Mouse (Mus musculus) forebrain, embryonic 10.5 days (tissue): ENCODE results near the gene Arl15. TPM values are rescaled to one million over a fixed set of nuclear protein-coding genes. Genes with fewer than 3 reads are reported as not detected.

Experiments
- DNase-seq: peaks from one replicate; pipeline ENCODE4 v3.0.0-alpha.2; 2017; ENCODE audit warnings: low spot score; ENCODE audit errors: extremely low spot score
- H3K27ac ChIP-seq: fragments of 300-500 bp; sonication (generic); 2 replicates; pipeline ENCODE4 v1.5.1; 2016; ENCODE audit warnings: mild to moderate bottlenecking
- H3K27me3 ChIP-seq: fragments of 300-500 bp; sonication (generic); 2 replicates; pipeline ENCODE4 v1.6.1; 2016; ENCODE audit warnings: mild to moderate bottlenecking; ENCODE audit not compliant: poor library complexity, severe bottlenecking
- H3K36me3 ChIP-seq: fragments of 300-500 bp; sonication (generic); replicated peaks from 2 replicates; pipeline ENCODE4 v1.6.1; 2016; ENCODE audit warnings: mild to moderate bottlenecking, moderate library complexity
- H3K4me1 ChIP-seq: fragments of 300-500 bp; sonication (generic); 2 replicates; pipeline ENCODE4 v1.6.1; 2016
- H3K4me3 ChIP-seq: fragments of 300-500 bp; sonication (generic); 2 replicates; pipeline ENCODE4 v1.5.1; 2016; ENCODE audit warnings: mild to moderate bottlenecking, moderate library complexity
- H3K9me3 ChIP-seq: fragments of 300-500 bp; sonication (generic); 2 replicates; pipeline ENCODE4 v1.6.1; 2016; ENCODE audit warnings: mild to moderate bottlenecking, moderate library complexity
- WGBS: fragments of 180-500 bp; shearing (Covaris S2); methylation state at CpG from one replicate; pipeline ENCODE4 v1.1.7; 2016; 5-methylcytosine and 5-hydroxymethylcytosine counted together
- polyA plus RNA-seq: library from polyadenylated mRNA; unstranded; fragments of >200 nt; fragmentation: Nextera tagmentation; extraction: Ambion mirVana; gene quantifications from 2 replicates; pipeline ENCODE4 v1.2.1, GENCODE M21; 2016

Arl15 gene
- polyA plus RNA-seq, 1 experiment from 2014 or later = 11.6 TPM

- Histone ChIP-seq H3K4me1 (peaks cover 23% of the 10 kb centered on the region), H3K27ac (peak overlapping the region; percentile 16; the same call in 1 of the 2 replicates), H3K36me3 (no peaks in the 10 kb centered on the region), H3K27me3 (no peaks in the 10 kb centered on the region), H3K4me3 (no peak overlapping the region), H3K9me3 (no peaks in the 10 kb centered on the region)
- no peak for DNase-seq
- 82% methylated on average over 6 of the region's 6 CpGs for WGBS
These were observed 200.3 kb downstream of the Arl15 start for GRCm38 (mm10) chr13:113994586-113994985.

- H3K36me3 ChIP-seq = no peaks in the 10 kb centered on the region
- H3K9me3 ChIP-seq = no peaks in the 10 kb centered on the region
- WGBS = 70% methylated on average over 9 of the region's 9 CpGs
- no peaks in the 10 kb centered on the region for H3K27me3 ChIP-seq
- no peak overlapping the region for H3K27ac ChIP-seq
- H3K4me1 ChIP-seq = peaks cover 19% of the 10 kb centered on the region
- H3K4me3 ChIP-seq = no peak overlapping the region
- no peak for DNase-seq
These were observed 201.4 kb downstream of the Arl15 start for GRCm38 (mm10) chr13:113995490-113996236.

GRCm38 (mm10) chr13:113998811-113999210, 204.5 kb downstream of the Arl15 start:
- peaks cover 16% of the 10 kb centered on the region for H3K4me1 ChIP-seq
- H3K27me3 ChIP-seq = no peaks in the 10 kb centered on the region
- WGBS = 89% methylated on average over 12 of the region's 12 CpGs
- no peaks in the 10 kb centered on the region for H3K36me3 ChIP-seq
- no peak overlapping the region for H3K4me3 ChIP-seq
- H3K27ac ChIP-seq = no peak overlapping the region
- DNase-seq = no peak
- no peaks in the 10 kb centered on the region for H3K9me3 ChIP-seq

GRCm38 (mm10) chr13:114003463-114003862, 209.2 kb downstream of the Arl15 start:
- Histone ChIP-seq H3K27ac (no peak overlapping the region), H3K4me1 (no peaks in the 10 kb centered on the region), H3K9me3 (no peaks in the 10 kb centered on the region), H3K4me3 (no peak overlapping the region), H3K36me3 (no peaks in the 10 kb centered on the region), H3K27me3 (no peaks in the 10 kb centered on the region)
- no peak for DNase-seq
- WGBS = 94% methylated on average over 10 of the region's 10 CpGs

- Histone ChIP-seq H3K27me3 (no peaks in the 10 kb centered on the region), H3K27ac (no peak overlapping the region), H3K36me3 (no peaks in the 10 kb centered on the region), H3K9me3 (no peaks in the 10 kb centered on the region), H3K4me1 (no peaks in the 10 kb centered on the region), H3K4me3 (no peak overlapping the region)
- 94% methylated on average over 6 of the region's 6 CpGs for WGBS
- DNase-seq = no peak
These were observed 209.9 kb downstream of the Arl15 start for GRCm38 (mm10) chr13:114004191-114004590.

GRCm38 (mm10) chr13:114009786-114010185, 215.5 kb downstream of the Arl15 start:
- no peak overlapping the region for H3K27ac ChIP-seq
- H3K4me1 ChIP-seq = peaks cover 16% of the 10 kb centered on the region
- no peak for DNase-seq
- no peaks in the 10 kb centered on the region for H3K9me3 ChIP-seq
- WGBS = 88% methylated on average over 9 of the region's 9 CpGs
- H3K36me3 ChIP-seq = no peaks in the 10 kb centered on the region
- H3K4me3 ChIP-seq = no peak overlapping the region
- no peaks in the 10 kb centered on the region for H3K27me3 ChIP-seq

- H3K36me3 ChIP-seq = no peaks in the 10 kb centered on the region
- 90% methylated on average over 9 of the region's 9 CpGs for WGBS
- H3K4me3 ChIP-seq = no peak overlapping the region
- H3K27me3 ChIP-seq = no peaks in the 10 kb centered on the region
- 0 out of 2 replicates have a peak overlapping the region, but pooled peaks have one; percentile 40 for H3K27ac ChIP-seq
- no peak for DNase-seq
- peaks cover 16% of the 10 kb centered on the region for H3K4me1 ChIP-seq
- H3K9me3 ChIP-seq = no peaks in the 10 kb centered on the region
These were observed 216.2 kb downstream of the Arl15 start for GRCm38 (mm10) chr13:114010521-114010920.

GRCm38 (mm10) chr13:114011019-114011418, 216.7 kb downstream of the Arl15 start:
- H3K4me3 ChIP-seq = no peak overlapping the region
- WGBS = 53% methylated on average over 12 of the region's 12 CpGs
- DNase-seq = peak; percentile 17

GRCm38 (mm10) chr13:114017928-114018327, 223.6 kb downstream of the Arl15 start:
- H3K4me3 ChIP-seq = no peak overlapping the region
- no peaks in the 10 kb centered on the region for H3K36me3 ChIP-seq
- no peaks in the 10 kb centered on the region for H3K9me3 ChIP-seq
- 84% methylated on average over 8 of the region's 8 CpGs for WGBS
- H3K27me3 ChIP-seq = no peaks in the 10 kb centered on the region
- no peaks in the 10 kb centered on the region for H3K4me1 ChIP-seq
- H3K27ac ChIP-seq = no peak overlapping the region
- DNase-seq = no peak

More at GRCm38 (mm10) chr13:114011019-114011418, 216.7 kb downstream of the Arl15 start:
- Histone ChIP-seq H3K9me3 (no peaks in the 10 kb centered on the region), H3K27ac (peak overlapping the region; percentile 53; the same call in 1 of the 2 replicates), H3K36me3 (no peaks in the 10 kb centered on the region), H3K4me1 (peaks cover 16% of the 10 kb centered on the region), H3K27me3 (no peaks in the 10 kb centered on the region)

GRCm38 (mm10) chr13:114023541-114023940, 229.2 kb downstream of the Arl15 start:
- Histone ChIP-seq H3K4me1 (no peaks in the 10 kb centered on the region), H3K27me3 (no peaks in the 10 kb centered on the region), H3K4me3 (no peak overlapping the region), H3K9me3 (no peaks in the 10 kb centered on the region), H3K36me3 (no peaks in the 10 kb centered on the region), H3K27ac (no peak overlapping the region)
- DNase-seq = no peak
- WGBS = 94% methylated on average over 7 of the region's 7 CpGs

GRCm38 (mm10) chr13:114026306-114026705, 232.0 kb downstream of the Arl15 start:
- no peak for DNase-seq

GRCm38 (mm10) chr13:114026751-114027150, 232.4 kb downstream of the Arl15 start:
- Histone ChIP-seq H3K4me3 (no peak overlapping the region), H3K27me3 (no peaks in the 10 kb centered on the region), H3K9me3 (no peaks in the 10 kb centered on the region), H3K4me1 (no peaks in the 10 kb centered on the region), H3K36me3 (no peaks in the 10 kb centered on the region), H3K27ac (no peak overlapping the region)
- no peak for DNase-seq
- WGBS = 93% methylated on average over 7 of the region's 7 CpGs

More at GRCm38 (mm10) chr13:114026306-114026705, 232.0 kb downstream of the Arl15 start:
- Histone ChIP-seq H3K27ac (no peak overlapping the region), H3K4me1 (no peaks in the 10 kb centered on the region), H3K4me3 (no peak overlapping the region), H3K36me3 (no peaks in the 10 kb centered on the region), H3K27me3 (no peaks in the 10 kb centered on the region), H3K9me3 (no peaks in the 10 kb centered on the region)
- 81% methylated on average over 6 of the region's 6 CpGs for WGBS

- H3K4me3 ChIP-seq = no peak overlapping the region
- peaks cover 53% of the 10 kb centered on the region for H3K4me1 ChIP-seq
- H3K27me3 ChIP-seq = 0 out of 2 replicates have a peak, but pooled peaks cover under 1% of the 10 kb centered on the region
- 46% methylated on average over 10 of the region's 10 CpGs for whole genome bisulfite sequencing
- no peaks in the 10 kb centered on the region for H3K9me3 ChIP-seq
- H3K27ac ChIP-seq = no peak overlapping the region
- no peaks in the 10 kb centered on the region for H3K36me3 ChIP-seq
- no peak for DNase-seq
These were observed 253.8 kb downstream of the Arl15 start for GRCm38 (mm10) chr13:114048071-114048470.
